Mouse (Mus musculus) 3T3-L1 (cell line): ENCODE measurements at regions not wholly inside any gene's neighbourhood (a gene's known extent, or its start where the extent isn't known, plus 50 kb on each side); places are given as distances from the start of the nearest gene placed in this dataset.
"Not testable (repeated sequence)": the region's sequence is repeated elsewhere in the genome, so short reads cannot be mapped to it uniquely, and the experiment has no call there.

Experiments used
- DNase-seq: peaks from one replicate; pipeline ENCODE4 v3.0.0-alpha.2; 2015; ENCODE audit warnings: low read depth, low spot score

- no peak for DNase-seq
Observed at GRCm38 (mm10) chr3:79002173-79002848, 284.0 kb downstream of the Rapgef2 start.

DNA sequence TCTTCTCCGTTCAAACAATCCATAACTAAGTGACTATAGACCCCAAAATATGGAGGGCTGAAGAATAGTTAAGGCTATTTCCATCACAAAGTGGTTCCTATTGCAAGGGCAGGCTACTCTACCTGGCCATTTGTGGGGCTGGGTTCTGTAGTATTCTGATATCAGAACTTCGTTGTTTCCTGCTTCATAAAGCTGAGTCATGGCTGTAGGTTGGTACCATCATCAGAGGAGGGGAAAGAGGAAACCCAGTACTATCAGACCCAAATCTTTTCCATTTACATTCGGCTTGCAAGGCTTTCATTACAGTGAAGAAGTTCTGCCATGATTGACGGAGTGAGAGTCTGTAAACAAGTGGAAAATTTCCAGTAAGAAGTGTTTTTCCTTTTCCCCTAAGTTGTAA lies 284.6 kb downstream of the Rapgef2 start:
- no peak for DNase-seq

GRCm38 (mm10) chr3:79000293-79000692 lies 286.0 kb downstream of the Rapgef2 start:
- peak; percentile 80 for DNase-seq

DNA sequence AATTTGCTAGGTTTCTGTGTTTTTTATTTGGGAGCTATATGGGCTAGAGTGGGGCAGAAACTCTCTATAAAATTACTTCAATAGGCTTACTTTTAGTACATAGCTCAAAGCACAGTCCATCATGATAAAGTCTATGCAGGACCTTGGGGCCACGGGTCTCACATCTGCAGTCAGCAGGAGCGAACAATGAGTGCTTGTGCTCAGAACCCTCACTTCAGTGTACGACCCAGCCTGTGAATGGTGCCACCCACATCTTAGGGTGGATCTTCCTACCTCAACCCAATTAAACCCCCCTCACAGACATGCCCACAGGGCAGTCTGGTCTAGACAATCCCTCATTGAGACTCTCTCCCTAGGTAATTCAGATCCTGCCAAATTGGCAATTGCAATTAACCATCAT lies 286.5 kb downstream of the Rapgef2 start:
- no peak for DNase-seq

GRCm38 (mm10) chr3:78988120-78988519 lies 298.2 kb downstream of the Rapgef2 start:
- no peak for DNase-seq

GRCm38 (mm10) chr3:78986726-78987125 lies 299.6 kb downstream of the Rapgef2 start:
- no peak for DNase-seq

- no peak for DNase-seq
Observed at GRCm38 (mm10) chr3:78981057-78981456, 305.3 kb downstream of the Rapgef2 start.

- no peak for DNase-seq
Observed at GRCm38 (mm10) chr3:78978781-78979180, 307.5 kb downstream of the Rapgef2 start.

- not testable (repeated sequence) for DNase-seq
Observed at GRCm38 (mm10) chr3:78966683-78967549, 319.4 kb downstream of the Rapgef2 start.

GRCm38 (mm10) chr3:78964231-78964858 lies 322.0 kb downstream of the Rapgef2 start:
- DNase-seq: no peak

DNA sequence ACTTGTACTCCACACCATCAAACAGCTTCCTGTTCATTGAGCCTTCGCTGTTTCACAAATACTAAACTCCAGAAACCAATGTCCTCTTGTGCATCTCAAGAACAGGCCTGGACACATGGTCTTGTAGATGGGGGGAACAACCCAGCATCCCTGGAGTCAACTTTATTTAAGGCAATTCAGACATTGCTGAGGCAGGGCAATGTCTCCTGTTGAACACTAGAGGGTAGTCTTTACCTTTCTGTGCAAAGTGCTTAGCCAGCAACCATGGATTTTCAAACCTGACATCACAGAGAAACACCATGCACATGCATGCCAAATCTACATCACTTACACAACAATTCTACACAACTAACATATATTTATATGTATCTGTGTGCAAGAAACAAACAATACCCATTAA lies 327.5 kb downstream of the Rapgef2 start:
- DNase-seq: peak; percentile 69

DNA sequence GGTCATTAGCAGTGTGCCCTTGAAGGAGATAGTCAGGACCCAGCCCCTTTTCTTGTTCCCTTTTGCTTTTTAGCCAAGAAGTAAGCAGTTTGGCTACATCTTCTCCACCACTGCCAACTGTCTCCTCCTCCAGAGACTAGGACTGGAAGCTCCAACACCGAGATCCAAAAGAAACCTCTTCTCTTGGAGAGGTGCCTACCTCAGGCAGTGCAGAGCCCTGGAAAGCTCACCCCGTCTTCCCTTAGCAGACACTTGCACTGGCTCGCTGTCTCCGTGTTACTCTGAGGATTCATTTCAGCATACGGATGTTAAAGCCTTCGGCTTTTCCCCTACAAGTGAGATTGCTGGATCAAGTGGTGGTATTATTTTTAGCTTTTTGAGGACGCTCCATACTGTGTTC lies 331.0 kb downstream of the Rapgef2 start:
- DNase-seq: no peak

DNA sequence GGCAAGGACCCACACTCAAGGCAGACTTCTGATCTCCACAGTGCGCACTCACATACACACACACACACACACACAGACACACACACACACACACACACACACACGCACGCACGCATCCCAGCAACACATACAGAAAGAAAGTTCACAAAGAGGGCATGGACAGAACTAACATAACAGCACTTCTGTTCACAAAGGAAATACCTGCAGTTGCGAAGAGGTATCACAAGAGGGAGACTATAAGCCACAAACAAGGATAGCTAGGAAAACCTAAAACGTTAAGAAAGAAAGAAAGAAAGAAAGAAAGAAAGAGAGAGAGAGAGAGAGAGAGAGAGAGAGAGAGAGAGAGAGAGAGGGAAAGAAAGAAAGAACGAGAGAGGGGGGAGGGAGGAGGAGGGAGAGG lies 336.9 kb downstream of the Rapgef2 start:
- DNase-seq: peak; percentile 46

DNA sequence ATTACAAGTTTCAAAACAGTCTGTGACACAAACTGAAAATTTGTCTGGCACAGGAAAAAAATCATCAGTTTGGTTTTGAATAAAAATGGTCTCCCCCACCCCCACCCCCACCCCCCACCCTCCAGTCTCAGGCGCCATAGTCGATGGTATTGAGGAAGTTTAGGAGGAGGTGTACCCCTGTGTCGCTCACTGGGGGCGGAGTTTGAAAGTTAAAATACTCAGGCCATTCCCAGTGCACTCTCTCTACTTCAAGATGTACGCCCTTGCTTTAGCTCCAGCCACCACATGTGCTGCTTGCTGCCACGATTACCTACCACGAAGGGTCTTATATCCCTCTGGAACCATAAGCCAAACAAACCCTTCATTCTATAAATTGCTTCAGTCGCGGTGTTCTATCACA lies 337.6 kb downstream of the Rapgef2 start:
- no peak for DNase-seq

- peak; percentile 79 for DNase-seq
Observed at GRCm38 (mm10) chr3:78948171-78948570, 338.1 kb downstream of the Rapgef2 start.

DNA sequence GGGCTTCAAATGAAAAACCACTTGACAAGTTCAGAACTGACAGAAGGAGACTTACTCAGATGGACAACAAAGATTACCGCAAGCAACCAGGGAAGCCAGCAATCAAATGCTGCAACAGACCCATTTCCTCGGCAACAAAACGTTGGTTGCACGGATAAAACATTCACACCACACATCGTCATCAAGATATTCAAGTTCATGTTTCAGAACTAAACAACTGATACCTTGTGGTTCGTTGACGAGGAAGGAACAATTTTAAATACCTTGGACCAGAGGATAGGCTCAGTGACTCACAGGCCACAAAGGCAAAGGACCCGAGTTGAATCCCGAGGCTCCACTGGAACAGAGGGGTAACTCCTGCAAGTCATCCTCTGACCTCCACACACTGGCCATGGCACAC lies 339.1 kb downstream of the Rapgef2 start:
- DNase-seq: no peak

- no peak for DNase-seq
Observed at GRCm38 (mm10) chr3:78944185-78944584, 342.1 kb downstream of the Rapgef2 start.

DNA sequence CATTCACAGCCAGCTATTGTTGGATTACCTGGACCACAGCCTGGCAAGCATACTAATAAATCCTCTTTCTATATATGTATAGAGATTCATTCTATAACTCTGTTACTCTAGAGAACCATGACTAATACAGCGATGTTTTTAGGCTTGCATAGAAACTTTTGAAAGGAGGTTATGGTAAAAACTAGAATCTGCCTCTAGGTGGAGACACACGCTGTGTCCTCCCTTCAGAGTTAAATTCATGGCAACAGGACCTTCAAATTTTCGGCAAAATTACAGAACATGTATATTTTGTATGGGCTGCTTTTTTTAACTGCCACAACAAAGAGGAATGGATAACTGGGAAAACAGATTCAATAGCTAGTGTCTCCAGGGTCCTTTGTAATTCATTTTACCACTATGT lies 353.3 kb downstream of the Rapgef2 start:
- DNase-seq: peak; percentile 24

- DNase-seq: no peak
Observed at GRCm38 (mm10) chr3:78919850-78920249, 366.5 kb downstream of the Rapgef2 start.

DNA sequence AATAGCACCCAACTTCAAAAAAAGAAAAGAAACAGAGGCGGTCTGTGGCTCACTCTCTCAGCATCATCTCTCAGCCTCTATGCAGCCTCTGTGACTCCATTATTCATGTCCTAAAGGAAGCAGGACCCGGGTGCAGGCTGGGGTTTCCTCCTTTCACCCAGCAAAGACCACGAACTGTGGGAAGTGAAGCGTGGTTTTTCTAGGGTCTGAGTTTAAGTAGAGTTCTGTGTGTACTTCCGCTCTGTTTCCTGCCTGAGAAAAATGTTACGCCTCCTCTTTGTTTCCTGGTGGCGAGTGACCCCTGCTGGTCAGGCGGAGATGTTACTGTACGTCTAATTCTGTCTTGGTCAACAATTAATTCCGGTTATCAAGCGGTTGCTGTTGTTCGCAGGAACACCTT lies 366.9 kb downstream of the Rapgef2 start:
- DNase-seq: peak; percentile 79

DNA sequence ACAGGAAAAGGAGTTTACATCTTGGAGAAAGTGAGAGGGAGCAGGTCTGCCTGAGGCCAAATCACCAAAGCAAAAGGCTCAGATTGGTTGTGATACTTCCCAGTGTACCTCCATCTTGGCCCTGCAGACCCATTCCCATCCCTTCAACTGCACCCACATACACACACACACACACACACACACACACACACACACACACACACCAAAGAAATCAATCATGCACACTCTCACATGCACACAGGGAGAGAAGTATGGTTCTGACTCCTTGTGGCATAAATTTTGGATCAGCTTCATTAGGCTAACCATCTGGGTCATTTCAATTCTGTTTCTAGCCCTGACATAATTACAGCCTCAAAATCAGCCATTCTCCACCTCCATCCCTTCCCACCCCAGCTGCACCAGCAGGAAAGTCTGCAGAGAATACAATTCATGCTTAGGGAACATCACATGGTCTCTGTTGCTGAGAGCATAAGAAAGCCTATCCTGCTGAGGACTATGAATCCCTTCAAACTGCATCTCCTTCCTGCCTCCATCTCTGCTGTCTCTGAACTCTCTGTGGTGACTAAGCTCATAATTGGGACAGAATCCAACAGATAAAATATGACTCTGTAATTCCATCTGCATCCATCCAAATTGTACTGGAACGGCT lies 378.0 kb downstream of the Rapgef2 start:
- peak; percentile 43 for DNase-seq

DNA sequence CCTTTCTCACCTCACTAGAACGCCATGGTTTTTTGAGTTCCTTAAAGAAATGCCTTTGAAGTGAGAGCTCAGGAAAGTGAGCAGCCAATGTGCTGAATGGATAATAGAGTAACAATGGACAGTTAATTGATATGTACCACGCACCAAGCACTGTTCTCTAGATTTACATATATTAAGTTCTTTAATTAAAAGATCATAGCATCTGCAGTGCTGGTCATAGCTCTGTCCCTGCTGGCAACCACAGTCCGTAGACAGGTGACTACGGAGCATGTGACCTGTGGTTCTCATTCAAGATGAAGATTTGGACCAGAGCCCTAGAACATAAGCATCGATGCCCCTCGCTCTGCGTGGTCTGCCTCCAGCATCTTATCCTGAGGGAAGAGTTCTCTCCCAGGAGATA lies 378.5 kb downstream of the Rapgef2 start:
- no peak for DNase-seq
